Comparison of ENCODE assay signal across 31 mouse cellular contexts in the genomic region with DNA sequence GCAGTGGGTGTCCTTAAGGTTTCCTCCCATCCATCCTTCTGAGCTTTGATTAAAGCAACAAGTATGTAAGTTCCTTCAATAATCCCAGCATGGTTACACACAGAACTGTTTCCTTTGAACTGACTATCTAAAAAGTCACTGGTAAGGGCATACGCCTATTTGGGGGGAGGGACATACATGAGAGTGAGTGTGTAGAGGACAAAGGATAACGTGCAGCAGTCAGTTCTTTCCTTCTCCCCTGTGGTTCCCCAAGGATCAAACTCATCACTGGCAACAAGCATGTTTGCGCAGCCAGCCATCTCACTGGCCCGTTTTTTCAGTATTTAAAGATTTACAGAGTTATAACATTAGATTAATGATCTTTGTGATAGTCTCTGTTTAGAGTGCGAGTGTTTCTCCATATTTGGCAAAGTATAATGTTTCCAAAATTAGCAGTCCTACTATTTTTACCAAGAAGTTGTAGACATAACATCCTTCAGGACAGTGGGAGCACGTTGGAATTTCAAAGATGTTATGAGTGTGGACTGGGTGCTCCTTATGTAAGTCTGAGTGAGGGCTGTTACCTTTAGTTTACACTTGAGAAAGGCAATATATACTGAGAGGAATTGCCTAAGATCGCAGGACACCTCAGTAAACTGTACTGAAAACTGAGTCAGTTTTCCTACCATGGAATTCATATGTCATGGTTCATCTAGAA.
DNase-seq lines count a peak whose midpoint lies in the region; ATAC-seq lines count a peak whose summit lies in the region.
"Had no signal": no experiment of that assay in that cellular context is flagged by ENCODE, and none has a peak within 500 bp of the region (broad histone marks: within the 10 kb centered on the region; RNA-seq: fewer than 3 reads in every experiment).

No protein-coding gene starts in this region.

- ATAC-seq in kidney, embryonic 16.5 days (ENCODE audit: low FRiP score, low TSS enrichment): no peak
- no peak for ATAC-seq in midbrain, embryonic 11.5 days (ENCODE audit: low FRiP score)
- no peak for ATAC-seq in midbrain, embryonic 16.5 days
- ATAC-seq in stomach, embryonic 15.5 days (ENCODE audit: insufficient read depth, low FRiP score, low read depth): no peak; the same call in 1 of the 2 replicates
- ATAC-seq: forebrain, embryonic 16.5 days; inflammation-experienced regulatory T-cells, adult 6 months; lung, postnatal 0 days; Patski had no signal

- H3K36me3 ChIP-seq in kidney, embryonic 16.5 days (ENCODE audit: insufficient read depth, low read length): no peaks in the 10 kb centered on the region
- no peaks in the 10 kb centered on the region for H3K36me3 ChIP-seq in midbrain, embryonic 11.5 days (ENCODE audit: control insufficient read depth, insufficient read depth, low read length)
- H3K36me3 ChIP-seq in midbrain, embryonic 16.5 days (ENCODE audit: control insufficient read depth, insufficient read depth, low read length): no peaks in the 10 kb centered on the region
- H3K36me3 ChIP-seq in stomach, embryonic 15.5 days: no peaks in the 10 kb centered on the region
- H3K36me3 ChIP-seq: embryonic facial prominence, embryonic 12.5 days; hindbrain, embryonic 10.5 days; hindbrain, embryonic 15.5 days; liver, embryonic 15.5 days; midbrain, embryonic 10.5 days; neural tube, embryonic 12.5 days had no signal

- no peak overlapping the region for H3K9ac ChIP-seq in kidney, embryonic 16.5 days (replicated peaks; ENCODE audit: low read length)
- no peak overlapping the region for H3K9ac ChIP-seq in midbrain, embryonic 11.5 days (ENCODE audit: low read length)
- H3K9ac ChIP-seq in midbrain, embryonic 16.5 days (ENCODE audit: low read depth, low read length): no peak overlapping the region
- no peak overlapping the region for H3K9ac ChIP-seq in stomach, embryonic 15.5 days
- H3K9ac ChIP-seq: embryonic facial prominence, embryonic 12.5 days; hindbrain, embryonic 15.5 days; liver, embryonic 15.5 days; neural tube, embryonic 12.5 days had no signal

- no peak overlapping the region for H3K4me3 ChIP-seq in kidney, embryonic 16.5 days (ENCODE audit: low read length)
- no peak overlapping the region for H3K4me3 ChIP-seq in midbrain, embryonic 11.5 days (ENCODE audit: low read depth, low read length)
- H3K4me3 ChIP-seq in midbrain, embryonic 16.5 days (ENCODE audit: low read depth, low read length): no peak overlapping the region
- no peak overlapping the region for H3K4me3 ChIP-seq in stomach, embryonic 15.5 days (replicated peaks)
- H3K4me3 ChIP-seq: embryonic facial prominence, embryonic 12.5 days; gastrocnemius, adult 2 months; hindbrain, embryonic 10.5 days; hindbrain, embryonic 15.5 days; liver, embryonic 15.5 days; midbrain, embryonic 10.5 days; myocyte; neural tube, embryonic 12.5 days had no signal

- H3K9me3 ChIP-seq in kidney, embryonic 16.5 days (ENCODE audit: low read length): no peaks in the 10 kb centered on the region
- H3K9me3 ChIP-seq in midbrain, embryonic 11.5 days (ENCODE audit: control insufficient read depth, low read length): no peaks in the 10 kb centered on the region
- no peaks in the 10 kb centered on the region for H3K9me3 ChIP-seq in midbrain, embryonic 16.5 days (replicated peaks; ENCODE audit: control insufficient read depth, low read length, poor library complexity, severe bottlenecking)
- no peaks in the 10 kb centered on the region for H3K9me3 ChIP-seq in stomach, embryonic 15.5 days
- H3K9me3 ChIP-seq: embryonic facial prominence, embryonic 12.5 days; hindbrain, embryonic 10.5 days; hindbrain, embryonic 15.5 days; liver, embryonic 15.5 days; midbrain, embryonic 10.5 days; neural tube, embryonic 12.5 days had no signal

- peak overlapping the region; percentile 3; the same call in 1 of the 2 replicates for H3K27ac ChIP-seq in kidney, embryonic 16.5 days (ENCODE audit: low read length)
- H3K27ac ChIP-seq in midbrain, embryonic 11.5 days (ENCODE audit: low read depth, low read length): no peak overlapping the region
- H3K27ac ChIP-seq in midbrain, embryonic 16.5 days (ENCODE audit: low read length): no peak overlapping the region
- H3K27ac ChIP-seq in stomach, embryonic 15.5 days: 0 out of 2 replicates have a peak overlapping the region, but pooled peaks have one; percentile 44
- H3K27ac ChIP-seq: embryonic facial prominence, embryonic 12.5 days; gastrocnemius, adult 2 months; hindbrain, embryonic 10.5 days; hindbrain, embryonic 15.5 days; liver, embryonic 15.5 days; midbrain, embryonic 10.5 days; neural tube, embryonic 12.5 days had no signal

- no peak for DNase-seq in kidney, postnatal 25 days
- peak; percentile 72 for DNase-seq in midbrain, embryonic 11.5 days (ENCODE audit: low spot score, missing footprints)
- no peak for DNase-seq in right cerebral cortex, adult 18-20 months
- no peak for DNase-seq in embryo, embryonic 10.5 days (ENCODE audit: low spot score)
- DNase-seq: adrenal gland, postnatal 14 days; cerebellum, adult 11 months; cerebellum, adult 9-10 months; cerebellum, postnatal 36 days; embryo, embryonic 11 days; gastrocnemius, adult 2 months; heart, postnatal 14 days; kidney, adult 9 months; kidney, postnatal 36 days; layer of hippocampus, postnatal 36 days; left cerebral cortex, postnatal 4 days; thymus, adult 18-20 months; thymus, postnatal 25 days had no signal

- H3K27me3 ChIP-seq in kidney, embryonic 16.5 days (ENCODE audit: insufficient read depth, low read length): no peaks in the 10 kb centered on the region
- H3K27me3 ChIP-seq in midbrain, embryonic 11.5 days (ENCODE audit: control insufficient read depth, insufficient read depth, low read length): no peaks in the 10 kb centered on the region
- H3K27me3 ChIP-seq in midbrain, embryonic 16.5 days (ENCODE audit: control insufficient read depth, insufficient read depth, low read depth, low read length): no peaks in the 10 kb centered on the region
- no peaks in the 10 kb centered on the region for H3K27me3 ChIP-seq in stomach, embryonic 15.5 days (replicated peaks)
- H3K27me3 ChIP-seq: embryonic facial prominence, embryonic 12.5 days; hindbrain, embryonic 15.5 days; liver, embryonic 15.5 days; neural tube, embryonic 12.5 days; Patski had no signal

- H3K4me1 ChIP-seq in kidney, embryonic 16.5 days (ENCODE audit: insufficient read depth, low read length): peaks cover 27% of the 10 kb centered on the region
- no peaks in the 10 kb centered on the region for H3K4me1 ChIP-seq in midbrain, embryonic 11.5 days (ENCODE audit: control insufficient read depth, insufficient read depth, low read length)
- no peaks in the 10 kb centered on the region for H3K4me1 ChIP-seq in midbrain, embryonic 16.5 days (ENCODE audit: control insufficient read depth, insufficient read depth, low read length)
- 0 out of 2 replicates have a peak, but pooled peaks cover 3% of the 10 kb centered on the region for H3K4me1 ChIP-seq in stomach, embryonic 15.5 days
- H3K4me1 ChIP-seq: liver, embryonic 15.5 days had no signal

- H3K4me2 ChIP-seq in kidney, embryonic 16.5 days (replicated peaks; ENCODE audit: low read depth, low read length): no peak overlapping the region
- no peak overlapping the region for H3K4me2 ChIP-seq in midbrain, embryonic 11.5 days
- no peak overlapping the region for H3K4me2 ChIP-seq in midbrain, embryonic 16.5 days (ENCODE audit: low read length)
- no peak overlapping the region for H3K4me2 ChIP-seq in stomach, embryonic 15.5 days
- H3K4me2 ChIP-seq: embryonic facial prominence, embryonic 12.5 days; hindbrain, embryonic 15.5 days; liver, embryonic 15.5 days; neural tube, embryonic 12.5 days had no signal

- WGBS in kidney, embryonic 16.5 days: 41% methylated on average over 7 of the region's 7 CpGs
- WGBS in midbrain, embryonic 11.5 days: 81% methylated on average over 7 of the region's 7 CpGs
- 83% methylated on average over 7 of the region's 7 CpGs for WGBS in midbrain, embryonic 16.5 days
- 44% methylated on average over 7 of the region's 7 CpGs for WGBS in stomach, embryonic 15.5 days

Comparison
In these comparisons a context has a peak if more than half of its experiments do, and no peak if none do; other contexts are left out.
1. H3K27ac ChIP-seq: peak in kidney, embryonic 16.5 days (single experiment) and stomach, embryonic 15.5 days (single experiment); none in midbrain, embryonic 11.5 days (single experiment) and midbrain, embryonic 16.5 days (single experiment).